Mouse (Mus musculus) neural tube, embryonic 14.5 days (tissue): ENCODE results near the gene Sppl3. TPM values are rescaled to one million over a fixed set of nuclear protein-coding genes. Genes with fewer than 3 reads are reported as not detected.

ENCODE experiments used
- ATAC-seq: fragments of 200-750 bp; cut with Nextera tagmentation; 2 replicates; pipeline ENCODE4 v1.8.0; 2017; ENCODE audit warnings: low read depth, mild to moderate bottlenecking, moderate TSS enrichment, moderate library complexity
- H3K27ac ChIP-seq: fragments of 300-500 bp; sonication (generic); 2 replicates; pipeline ENCODE4 v1.5.1; 2014; ENCODE audit warnings: low read depth, mild to moderate bottlenecking, control low read depth, low read length, moderate library complexity, mixed read lengths
- H3K27me3 ChIP-seq: fragments of 300-500 bp; sonication (generic); 2 replicates; pipeline ENCODE4 v1.6.1; 2014; ENCODE audit warnings: low read length; ENCODE audit not compliant: control insufficient read depth, insufficient read depth
- H3K36me3 ChIP-seq: fragments of 300-500 bp; sonication (generic); 2 replicates; pipeline ENCODE4 v1.6.1; 2014; ENCODE audit warnings: low read length, mixed read lengths; ENCODE audit not compliant: control insufficient read depth, insufficient read depth
- H3K4me1 ChIP-seq: fragments of 300-500 bp; sonication (generic); 2 replicates; pipeline ENCODE4 v1.6.1; 2014; ENCODE audit warnings: low read length; ENCODE audit not compliant: control insufficient read depth, insufficient read depth
- H3K4me2 ChIP-seq: fragments of 300-500 bp; sonication (generic); 2 replicates; pipeline ENCODE4 v1.6.1; 2014; ENCODE audit warnings: mild to moderate bottlenecking, low read depth, low read length, control low read depth
- H3K4me3 ChIP-seq: fragments of 300-500 bp; sonication (generic); 2 replicates; pipeline ENCODE4 v1.5.1; 2014; ENCODE audit warnings: low read depth, low read length, control low read depth, mixed read lengths
- H3K9ac ChIP-seq: fragments of 300-500 bp; sonication (generic); replicated peaks from 2 replicates; pipeline ENCODE4 v1.6.1; 2014; ENCODE audit warnings: low read depth, mild to moderate bottlenecking, control low read depth, low read length, mixed read lengths
- H3K9me3 ChIP-seq: fragments of 300-500 bp; sonication (generic); 2 replicates; pipeline ENCODE4 v1.6.1; 2016; ENCODE audit warnings: low read length; ENCODE audit not compliant: control insufficient read depth
- WGBS: fragments of 180-500 bp; shearing (Covaris S2); extraction: QIAGEN DNeasy Blood & Tissue Kit; methylation state at CpG from one replicate; pipeline ENCODE4 v1.1.7; 2014; 5-methylcytosine and 5-hydroxymethylcytosine counted together
- polyA plus RNA-seq: library from polyadenylated mRNA; unstranded; fragments of >200 nt; fragmentation: Nextera tagmentation; extraction: Ambion mirVana; gene quantifications from 2 replicates; pipeline ENCODE4 v1.2.1, GENCODE M21; 2014

Sppl3 gene
- polyA plus RNA-seq, 1 experiment from 2014 or later: 32.7 TPM

GRCm38 (mm10) chr5:115007768-115008167 lies 3.2 kb upstream of the Sppl3 start:
- H3K4me1 ChIP-seq: peaks cover 11% of the 10 kb centered on the region
- WGBS: 86% methylated on average over 5 of the region's 5 CpGs
- H3K4me3 ChIP-seq: no peak overlapping the region
- H3K9ac ChIP-seq: no peak overlapping the region
- H3K27ac ChIP-seq: no peak overlapping the region
- no peaks in the 10 kb centered on the region for H3K36me3 ChIP-seq
- no peak for ATAC-seq
- H3K9me3 ChIP-seq: no peaks in the 10 kb centered on the region
- no peak overlapping the region for H3K4me2 ChIP-seq
- H3K27me3 ChIP-seq: no peaks in the 10 kb centered on the region

GRCm38 (mm10) chr5:115008307-115008706 lies 2.6 kb upstream of the Sppl3 start:
- Histone ChIP-seq H3K36me3 (no peaks in the 10 kb centered on the region), H3K27me3 (no peaks in the 10 kb centered on the region), H3K4me2 (no peak overlapping the region), H3K4me1 (peaks cover 16% of the 10 kb centered on the region), H3K9me3 (no peaks in the 10 kb centered on the region), H3K4me3 (no peak overlapping the region), H3K27ac (no peak overlapping the region), H3K9ac (no peak overlapping the region)
- WGBS: 90% methylated on average over 7 of the region's 7 CpGs
- ATAC-seq: no peak

GRCm38 (mm10) chr5:115009143-115009542 lies 1.8 kb upstream of the Sppl3 start:
- no peak overlapping the region for H3K4me3 ChIP-seq
- H3K36me3 ChIP-seq: no peaks in the 10 kb centered on the region
- H3K9me3 ChIP-seq: no peaks in the 10 kb centered on the region
- H3K27ac ChIP-seq: no peak overlapping the region
- H3K27me3 ChIP-seq: no peaks in the 10 kb centered on the region
- H3K4me1 ChIP-seq: peaks cover 20% of the 10 kb centered on the region
- H3K4me2 ChIP-seq: no peak overlapping the region
- WGBS: 92% methylated on average over 6 of the region's 6 CpGs
- no peak for ATAC-seq
- H3K9ac ChIP-seq: no peak overlapping the region

- no peak overlapping the region for H3K4me3 ChIP-seq
- peak overlapping the region; percentile 56; the same call in 1 of the 2 replicates for H3K4me2 ChIP-seq
- no peak for ATAC-seq
- H3K27ac ChIP-seq: no peak overlapping the region
- H3K36me3 ChIP-seq: no peaks in the 10 kb centered on the region
- no peaks in the 10 kb centered on the region for H3K9me3 ChIP-seq
- 66% methylated on average over 3 of the region's 3 CpGs for WGBS
- H3K9ac ChIP-seq: no peak overlapping the region
- H3K4me1 ChIP-seq: peaks cover 25% of the 10 kb centered on the region
- no peaks in the 10 kb centered on the region for H3K27me3 ChIP-seq
Observed at GRCm38 (mm10) chr5:115009961-115010360, 976 bp upstream of the Sppl3 start.

- 0% methylated on average over 29 of the region's 57 CpGs for WGBS
- no peaks in the 10 kb centered on the region for H3K27me3 ChIP-seq
- peak overlapping the region; percentile 92 for H3K27ac ChIP-seq
- no peaks in the 10 kb centered on the region for H3K36me3 ChIP-seq
- peaks cover 25% of the 10 kb centered on the region for H3K4me1 ChIP-seq
- no peaks in the 10 kb centered on the region for H3K9me3 ChIP-seq
- peak overlapping the region; percentile 92; the same call in 1 of the 2 replicates for H3K4me2 ChIP-seq
- peak overlapping the region; percentile 97 for H3K4me3 ChIP-seq
- H3K9ac ChIP-seq: peak overlapping the region; percentile 98
- peak; percentile 50 for ATAC-seq
Observed at GRCm38 (mm10) chr5:115011217-115011518, 231 bp downstream of the Sppl3 start.

- peak overlapping the region; percentile 92 for H3K27ac ChIP-seq
- peak overlapping the region; percentile 92 for H3K4me2 ChIP-seq
- H3K9ac ChIP-seq: peak overlapping the region; percentile 98
- H3K4me3 ChIP-seq: peak overlapping the region; percentile 97
- ATAC-seq: peak; percentile 50
- under 1% methylated on average over 62 of the region's 63 CpGs for WGBS
- peaks cover 25% of the 10 kb centered on the region for H3K4me1 ChIP-seq
- H3K9me3 ChIP-seq: no peaks in the 10 kb centered on the region
- no peaks in the 10 kb centered on the region for H3K36me3 ChIP-seq
- no peaks in the 10 kb centered on the region for H3K27me3 ChIP-seq
Observed at GRCm38 (mm10) chr5:115011519-115012261, 753 bp downstream of the Sppl3 start.

- Histone ChIP-seq H3K27ac (no peak overlapping the region), H3K9ac (no peak overlapping the region), H3K4me2 (peak overlapping the region; percentile 92), H3K4me3 (no peak overlapping the region), H3K4me1 (peaks cover 25% of the 10 kb centered on the region), H3K9me3 (no peaks in the 10 kb centered on the region), H3K27me3 (no peaks in the 10 kb centered on the region), H3K36me3 (no peaks in the 10 kb centered on the region)
- WGBS: 46% methylated on average over 3 of the region's 3 CpGs
- ATAC-seq: no peak
Observed at GRCm38 (mm10) chr5:115013436-115013835, 2.5 kb downstream of the Sppl3 start.

- Histone ChIP-seq H3K4me3 (no peak overlapping the region), H3K9ac (no peak overlapping the region; the same call in 1 of the 2 replicates), H3K4me2 (no peak overlapping the region), H3K9me3 (no peaks in the 10 kb centered on the region), H3K27ac (no peak overlapping the region), H3K36me3 (no peaks in the 10 kb centered on the region), H3K27me3 (no peaks in the 10 kb centered on the region), H3K4me1 (peaks cover 25% of the 10 kb centered on the region)
- 78% methylated on average over 1 of the region's 1 CpGs for WGBS
- no peak for ATAC-seq
Observed at GRCm38 (mm10) chr5:115014570-115014969, 3.6 kb downstream of the Sppl3 start.

GRCm38 (mm10) chr5:115015121-115015520 lies 4.2 kb downstream of the Sppl3 start:
- Histone ChIP-seq H3K27me3 (no peaks in the 10 kb centered on the region), H3K4me3 (no peak overlapping the region), H3K4me1 (peaks cover 21% of the 10 kb centered on the region), H3K27ac (no peak overlapping the region), H3K4me2 (no peak overlapping the region), H3K9me3 (no peaks in the 10 kb centered on the region), H3K9ac (no peak overlapping the region), H3K36me3 (no peaks in the 10 kb centered on the region)
- ATAC-seq: no peak
- WGBS: 37% methylated on average over 4 of the region's 4 CpGs
